Mouse (Mus musculus) erythroblast, embryonic 14.5 days (primary cell): ENCODE data around the gene Nlk. TPM values are rescaled to one million over a fixed set of nuclear protein-coding genes. Genes with fewer than 3 reads are reported as not detected.
A peak's percentile ranks its signal among the peaks of the same experiment; 100 is the strongest.

Experiments
- H3K27me3 ChIP-seq: 2 replicates; pipeline ENCODE4 v1.6.1; 2012; ENCODE audit warnings: inconsistent platforms; ENCODE audit not compliant: control insufficient read depth
- H3K36me3 ChIP-seq: 2 replicates; pipeline ENCODE4 v1.6.1; 2012; ENCODE audit warnings: mild to moderate bottlenecking, inconsistent platforms; ENCODE audit not compliant: control insufficient read depth
- H3K4me1 ChIP-seq: 2 replicates; pipeline ENCODE4 v1.6.1; 2012; ENCODE audit warnings: inconsistent platforms; ENCODE audit not compliant: control insufficient read depth
- H3K4me3 ChIP-seq: replicated peaks from 2 replicates; pipeline ENCODE3; 2012; ENCODE audit warnings: moderate library complexity, mild to moderate bottlenecking, inconsistent platforms
- H3K9me3 ChIP-seq: 2 replicates; pipeline ENCODE4 v1.6.1; 2012; ENCODE audit warnings: low read length, inconsistent platforms, mixed read lengths; ENCODE audit not compliant: control insufficient read depth
- GATA1 ChIP-seq: IDR thresholded peaks from 2 replicates; pipeline ENCODE4 v1.6.1; 2012; ENCODE audit warnings: low read length, inconsistent platforms, mixed read lengths
- TAL1 ChIP-seq: IDR thresholded peaks from 3 replicates; pipeline ENCODE4 v1.6.1; 2012; ENCODE audit warnings: low read length, inconsistent platforms, mixed read lengths
- polyA plus RNA-seq: library from polyadenylated mRNA; stranded (reverse); fragments of >175 nt; gene quantifications from 2 replicates; pipeline ENCODE4 v1.2.3, GENCODE M21; 2012

Nlk gene
- 0.15 and 0.17 TPM in 2 replicates for polyA plus RNA-seq

GRCm38 (mm10) chr11:78696777-78697752 lies at the start of gene Nlk:
Gene Nlk (minus strand): TSS chr11:78697373.
- Histone ChIP-seq H3K27me3 (peaks cover 8% of the 10 kb centered on the region), H3K4me1 (peaks cover 23% of the 10 kb centered on the region), H3K36me3 (peaks cover 3% of the 10 kb centered on the region; the same call in 1 of the 2 replicates), H3K9me3 (no peaks in the 10 kb centered on the region), H3K4me3 (peak within 1 kb of the TSS; percentile 78)
- TF ChIP-seq TAL1 (no peak), GATA1 (no peak)

- H3K9me3 ChIP-seq, result no peaks in the 10 kb centered on the region
- no peak overlapping the region for H3K4me3 ChIP-seq
- H3K4me1 ChIP-seq, result peaks cover 9% of the 10 kb centered on the region
- H3K36me3 ChIP-seq, result peaks cover 11% of the 10 kb centered on the region
- H3K27me3 ChIP-seq, result no peaks in the 10 kb centered on the region
- TF ChIP-seq GATA1, result no peak
- TF ChIP-seq TAL1, result no peak
Measured at GRCm38 (mm10) chr11:78746264-78746663, 49.1 kb upstream of the Nlk start.

- H3K4me3 ChIP-seq, result no peak overlapping the region
- peaks cover under 1% of the 10 kb centered on the region for H3K4me1 ChIP-seq
- H3K36me3 ChIP-seq, result peaks cover 11% of the 10 kb centered on the region
- TF ChIP-seq TAL1, result no peak
- TF ChIP-seq GATA1, result no peak
- H3K27me3 ChIP-seq, result no peaks in the 10 kb centered on the region
- H3K9me3 ChIP-seq, result no peaks in the 10 kb centered on the region
Measured at GRCm38 (mm10) chr11:78745475-78745874, 48.3 kb upstream of the Nlk start.

GRCm38 (mm10) chr11:78742461-78742860 lies 45.3 kb upstream of the Nlk start:
- no peaks in the 10 kb centered on the region for H3K27me3 ChIP-seq
- H3K4me1 ChIP-seq, result peaks cover 2% of the 10 kb centered on the region; the same call in 1 of the 2 replicates
- no peaks in the 10 kb centered on the region for H3K36me3 ChIP-seq
- no peak overlapping the region for H3K4me3 ChIP-seq
- TF ChIP-seq TAL1 (no peak), GATA1 (no peak)
- no peaks in the 10 kb centered on the region for H3K9me3 ChIP-seq

- Histone ChIP-seq H3K4me3 (no peak overlapping the region), H3K36me3 (no peaks in the 10 kb centered on the region), H3K4me1 (peaks cover 2% of the 10 kb centered on the region; the same call in 1 of the 2 replicates), H3K27me3 (no peaks in the 10 kb centered on the region), H3K9me3 (no peaks in the 10 kb centered on the region)
- TF ChIP-seq GATA1, result no peak
Measured at GRCm38 (mm10) chr11:78741958-78742357, 44.8 kb upstream of the Nlk start.

GRCm38 (mm10) chr11:78739361-78739760 lies 42.2 kb upstream of the Nlk start:
- H3K9me3 ChIP-seq, result no peaks in the 10 kb centered on the region
- H3K36me3 ChIP-seq, result no peaks in the 10 kb centered on the region
- H3K27me3 ChIP-seq, result no peaks in the 10 kb centered on the region
- H3K4me3 ChIP-seq, result no peak overlapping the region
- peaks cover 2% of the 10 kb centered on the region; the same call in 1 of the 2 replicates for H3K4me1 ChIP-seq
- TF ChIP-seq TAL1 (no peak), GATA1 (no peak)

GRCm38 (mm10) chr11:78736877-78737408 lies 39.8 kb upstream of the Nlk start:
- TF ChIP-seq GATA1 (no peak), TAL1 (no peak)
- no peaks in the 10 kb centered on the region for H3K27me3 ChIP-seq
- H3K36me3 ChIP-seq, result no peaks in the 10 kb centered on the region
- H3K4me3 ChIP-seq, result no peak overlapping the region
- no peaks in the 10 kb centered on the region for H3K9me3 ChIP-seq
- H3K4me1 ChIP-seq, result peaks cover 16% of the 10 kb centered on the region

GRCm38 (mm10) chr11:78735168-78735567 lies 38.0 kb upstream of the Nlk start:
- H3K9me3 ChIP-seq, result no peaks in the 10 kb centered on the region
- no peak for TF ChIP-seq GATA1
- no peak for TF ChIP-seq TAL1
- H3K36me3 ChIP-seq, result no peaks in the 10 kb centered on the region
- H3K4me1 ChIP-seq, result peaks cover 16% of the 10 kb centered on the region
- H3K4me3 ChIP-seq, result no peak overlapping the region
- no peaks in the 10 kb centered on the region for H3K27me3 ChIP-seq

- no peaks in the 10 kb centered on the region for H3K36me3 ChIP-seq
- TF ChIP-seq TAL1, result no peak
- peak; percentile 27; the same call in 1 of the 2 replicates for TF ChIP-seq GATA1
Measured at GRCm38 (mm10) chr11:78732619-78733018, 35.4 kb upstream of the Nlk start.

More at GRCm38 (mm10) chr11:78732619-78733018, 35.4 kb upstream of the Nlk start:
- Histone ChIP-seq H3K27me3 (no peaks in the 10 kb centered on the region), H3K4me1 (peaks cover 14% of the 10 kb centered on the region), H3K9me3 (no peaks in the 10 kb centered on the region), H3K4me3 (no peak overlapping the region)
